Comparison of ENCODE assay signal across 15 mouse cellular contexts in the genomic region with DNA sequence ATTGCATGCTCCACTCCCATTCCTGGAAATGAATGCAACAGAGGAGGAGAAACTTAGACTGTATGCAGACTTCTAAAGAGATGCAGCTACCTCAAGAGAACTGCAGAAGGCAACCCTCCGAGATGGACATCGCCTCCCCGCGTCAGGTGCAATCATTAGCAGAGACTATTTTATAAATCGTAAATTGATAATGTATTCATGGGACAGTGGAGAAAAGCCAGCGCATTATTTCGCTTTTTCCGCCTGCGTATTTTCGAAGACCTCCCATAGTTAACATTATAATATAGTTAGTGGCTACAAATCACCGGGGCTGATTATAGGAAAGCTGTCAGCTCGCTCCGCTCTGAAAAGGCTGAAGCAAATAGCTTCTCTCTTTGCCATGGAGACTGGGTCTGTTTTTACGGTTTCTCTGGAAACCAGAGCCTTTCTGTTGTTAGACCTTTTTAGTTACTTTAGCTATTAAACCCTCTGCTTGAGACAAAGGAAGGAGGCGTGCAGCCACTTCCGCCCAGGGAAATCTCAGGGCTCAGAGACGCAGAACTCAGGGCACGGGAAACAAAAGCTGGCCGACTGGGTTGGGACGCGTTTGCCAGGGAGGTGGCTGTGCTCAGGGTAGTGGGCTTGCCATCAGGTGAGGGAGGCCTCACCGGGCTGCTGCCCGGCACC.
DNase-seq lines count a peak whose midpoint lies in the region; ATAC-seq and TF ChIP-seq lines count a peak whose summit lies in the region.
"Had no signal": no experiment of that assay in that cellular context is flagged by ENCODE, and none has a peak within 500 bp of the region (broad histone marks: within the 10 kb centered on the region; RNA-seq: fewer than 3 reads in every experiment).

No protein-coding gene starts in this region.

- no peaks in the 10 kb centered on the region for H3K36me3 ChIP-seq in kidney, embryonic 16.5 days (ENCODE audit: insufficient read depth, low read length)
- H3K36me3 ChIP-seq: embryonic facial prominence, embryonic 13.5 days had no signal

- peaks cover 7% of the 10 kb centered on the region for H3K27me3 ChIP-seq in kidney, embryonic 16.5 days (ENCODE audit: insufficient read depth, low read length)

- H3K9me3 ChIP-seq in kidney, embryonic 16.5 days (ENCODE audit: low read length): no peaks in the 10 kb centered on the region
- H3K9me3 ChIP-seq: embryonic facial prominence, embryonic 13.5 days had no signal

- intact Hi-C loops in left cerebral cortex, adult 2 months (cut with DNase I): no loop called here
- intact Hi-C loops in left cerebral cortex, postnatal 4 days (cut with DNase I): loop anchor here (5.0 to 10.0 kb wide), 2 partner anchors 47 to 219 kb away; no protein-coding TSS in a partner anchor

- WGBS in olfactory bulb, adult 2 months: 22% methylated on average over 23 of the region's 23 CpGs
- WGBS in kidney, embryonic 16.5 days: 61% methylated on average over 23 of the region's 23 CpGs

- TF ChIP-seq CTCF in left cerebral cortex, adult 2 months (IDR thresholded peaks at IDR 0.05): no peak
- no peak for TF ChIP-seq CTCF in olfactory bulb, adult 2 months (IDR thresholded peaks at IDR 0.05; ENCODE audit: insufficient read depth, low read depth, low read length)

- H3K27ac ChIP-seq in left cerebral cortex, adult 2 months: peak overlapping the region; percentile 36; the same call in 1 of the 2 replicates
- peak overlapping the region; percentile 72 for H3K27ac ChIP-seq in olfactory bulb, adult 2 months (ENCODE audit: insufficient read depth, low read depth, low read length)
- no peak overlapping the region for H3K27ac ChIP-seq in kidney, embryonic 16.5 days (ENCODE audit: low read length)
- H3K27ac ChIP-seq: embryonic facial prominence, embryonic 13.5 days; stomach, postnatal 0 days had no signal

- ATAC-seq in kidney, embryonic 16.5 days (ENCODE audit: low FRiP score, low TSS enrichment): no peak
- no peak for ATAC-seq in megakaryocyte, adult 5-6 weeks (ENCODE audit: poor library complexity, severe bottlenecking)

- no peak overlapping the region for H3K4me3 ChIP-seq in left cerebral cortex, adult 2 months
- H3K4me3 ChIP-seq in olfactory bulb, adult 2 months (ENCODE audit: insufficient read depth, low read depth, low read length): no peak overlapping the region
- no peak overlapping the region for H3K4me3 ChIP-seq in kidney, embryonic 16.5 days (ENCODE audit: low read length)
- H3K4me3 ChIP-seq: embryonic facial prominence, embryonic 13.5 days had no signal

- no peak overlapping the region for H3K9ac ChIP-seq in kidney, embryonic 16.5 days (replicated peaks; ENCODE audit: low read length)
- H3K9ac ChIP-seq: embryonic facial prominence, embryonic 13.5 days had no signal

- no peak for TF ChIP-seq POLR2A in olfactory bulb, adult 2 months (IDR thresholded peaks at IDR 0.05; ENCODE audit: insufficient read depth, low read depth, low read length)

- H3K4me2 ChIP-seq in kidney, embryonic 16.5 days (replicated peaks; ENCODE audit: low read depth, low read length): no peak overlapping the region
- H3K4me2 ChIP-seq: embryonic facial prominence, embryonic 13.5 days had no signal

- DNase-seq in left cerebral cortex, adult 2 months (ENCODE audit: extremely low spot score in 1 of 2, low spot score in 2 of 2): peak in 1 of 2 experiments; percentile 24
- DNase-seq in left cerebral cortex, postnatal 4 days: no peak
- DNase-seq in forelimb bud, embryonic 11.5 days (ENCODE audit: low read depth, low spot score): peak; percentile 24
- DNase-seq in mesoderm, embryonic 11.5 days (ENCODE audit: low read depth, low spot score): peak; percentile 76
- no peak for DNase-seq in adipocyte (ENCODE audit: low spot score)
- DNase-seq: B cell, adult 2 months; gastrocnemius, postnatal 25 days; heart, postnatal 14 days; kidney, postnatal 36 days; liver had no signal

- peaks cover 22% of the 10 kb centered on the region for H3K4me1 ChIP-seq in olfactory bulb, adult 2 months (ENCODE audit: control insufficient read depth, insufficient read depth, low read length)
- peaks cover 8% of the 10 kb centered on the region for H3K4me1 ChIP-seq in kidney, embryonic 16.5 days (ENCODE audit: insufficient read depth, low read length)

Comparison
In these comparisons a context has a peak if more than half of its experiments do, and no peak if none do; other contexts are left out.
1. DNase-seq: peak in forelimb bud, embryonic 11.5 days (single experiment) and mesoderm, embryonic 11.5 days (single experiment); none in left cerebral cortex, postnatal 4 days (single experiment) and adipocyte (single experiment).